Mouse (Mus musculus): ENCODE measurements around the gene Olfr150.
"Not testable (repeated sequence)": the region's sequence is repeated elsewhere in the genome, so short reads cannot be mapped to it uniquely, and the experiment has no call there.

Olfr150 gene

DNA sequence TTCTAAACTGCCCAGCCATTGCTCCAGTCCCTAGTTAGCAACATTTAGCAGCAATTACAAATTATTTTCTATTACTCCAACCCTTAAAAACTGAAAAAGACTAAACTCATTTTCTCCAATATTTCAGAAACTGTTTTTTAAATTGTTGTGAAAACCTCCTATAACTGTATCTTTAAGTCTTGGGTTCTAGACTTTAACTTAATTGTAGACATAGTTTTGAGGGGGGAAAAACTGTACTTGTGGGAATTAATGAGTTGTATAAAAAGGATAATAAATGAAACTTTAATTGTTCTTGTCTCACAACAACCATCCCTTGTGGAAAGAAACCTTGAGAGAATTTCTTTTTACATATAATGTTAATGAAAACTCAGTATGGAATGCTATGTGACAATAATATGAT lies at the start of gene Olfr150:
TSS of gene Olfr150 (plus strand) at position 301 of the 400 bp plus-strand sequence.
- CTCF ChIA-PET: no interaction called here

DNA sequence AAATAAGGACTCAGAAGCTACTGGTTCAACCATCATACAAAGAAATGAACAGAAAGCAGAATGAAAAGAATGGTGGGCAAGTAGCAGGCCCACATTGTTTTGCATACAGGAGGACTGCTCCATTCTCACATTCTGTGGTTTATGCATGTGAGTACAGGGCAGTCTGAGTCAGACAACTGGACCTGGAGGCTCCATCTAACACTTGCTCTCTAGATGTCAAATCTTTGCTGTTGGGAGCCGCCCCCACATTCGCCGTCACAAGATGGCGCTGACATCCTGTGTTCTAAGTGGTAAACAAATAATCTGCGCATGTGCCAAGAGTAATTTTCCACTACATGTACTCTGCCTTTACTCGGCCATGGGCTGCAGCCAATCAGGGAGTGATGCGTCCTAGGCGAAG lies 29.7 kb upstream of the Olfr150 start:
- CTCF ChIA-PET: not testable (repeated sequence)

DNA sequence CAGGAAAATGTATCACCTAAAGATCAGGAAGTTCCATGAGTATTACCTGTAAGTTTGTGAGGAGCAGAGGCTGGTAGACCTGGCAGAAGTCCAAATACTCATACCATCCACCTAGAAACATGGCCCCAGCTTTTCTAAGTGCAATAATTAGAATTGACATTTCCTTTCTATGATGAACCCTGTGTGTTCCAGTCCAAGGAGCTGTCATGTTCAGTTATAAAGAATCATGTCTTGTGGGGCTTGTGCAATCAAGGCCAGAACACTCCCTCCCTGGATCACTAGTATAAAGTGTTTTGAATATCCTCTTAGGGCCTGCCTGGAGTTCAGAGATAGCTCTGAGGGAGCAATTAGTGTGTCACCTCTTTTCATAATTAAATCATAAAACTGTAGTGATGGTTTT lies 23.8 kb upstream of the Olfr150 start, which contains the start of gene Olfr149:
TSS of gene Olfr149 (minus strand) at position 101 of the 400 bp plus-strand sequence.
- CTCF ChIA-PET: no interaction called here

DNA sequence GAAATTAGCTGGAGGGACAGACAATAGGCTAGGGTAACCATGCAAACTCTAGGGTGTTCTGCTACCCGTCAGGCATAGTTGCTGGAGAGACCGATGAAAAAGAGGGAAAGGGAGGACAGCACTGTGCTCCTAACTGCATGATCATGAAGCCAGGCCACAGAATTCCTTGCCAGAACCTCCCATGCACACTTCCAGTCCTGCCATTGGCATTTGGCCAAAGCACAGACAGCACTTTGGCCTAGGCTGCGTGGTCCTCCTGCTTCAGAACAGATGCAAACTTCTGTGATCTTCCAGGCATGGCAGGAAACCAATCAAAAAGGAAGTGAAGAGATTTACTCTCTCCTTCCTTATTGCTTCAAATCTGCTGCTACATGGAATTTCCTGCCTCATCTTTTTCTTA lies 21.8 kb upstream of the Olfr150 start:
- CTCF ChIA-PET: no interaction called here

DNA sequence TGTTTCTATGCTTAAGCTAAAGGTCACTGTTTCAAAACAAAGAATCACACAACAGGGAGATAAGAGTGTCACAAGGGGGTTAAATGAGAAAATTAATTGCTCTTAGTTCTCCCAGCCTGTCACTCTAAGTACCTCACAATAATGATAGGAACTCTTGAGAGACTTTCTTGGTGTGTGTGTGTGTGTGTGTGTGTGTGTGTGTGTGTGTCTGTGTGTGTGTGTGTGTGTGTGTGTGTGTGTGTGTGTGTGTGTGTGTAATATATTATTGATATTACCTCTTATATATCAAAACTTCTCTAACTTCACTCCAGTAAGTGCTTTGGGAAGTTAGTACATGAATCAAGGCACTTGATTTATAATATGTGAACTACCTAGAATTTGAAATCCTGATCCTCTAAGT lies 19.7 kb upstream of the Olfr150 start, which contains the start of gene Olfr965:
TSS of gene Olfr965 (plus strand) at position 301 of the 400 bp plus-strand sequence.
- CTCF ChIA-PET: no interaction called here

DNA sequence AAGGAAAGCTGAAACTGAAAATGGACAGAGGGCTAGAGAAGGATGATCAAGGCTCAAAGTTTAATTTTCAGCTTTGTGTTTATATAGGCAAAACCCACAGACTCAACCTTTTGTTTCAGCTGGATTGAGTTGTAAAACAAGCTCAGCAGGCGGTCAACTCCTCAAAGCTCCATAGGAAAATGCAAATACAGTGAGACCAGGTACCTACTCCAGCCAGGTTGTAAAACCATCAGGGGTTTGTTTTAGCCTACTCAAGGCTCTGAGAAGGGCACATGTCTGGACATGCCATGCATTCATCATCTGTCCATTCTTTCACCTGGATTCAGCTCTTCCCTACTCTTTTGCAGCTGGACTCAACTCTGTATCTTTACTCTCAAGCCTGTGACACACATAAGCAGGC lies 10.0 kb downstream of the Olfr150 start:
- CTCF ChIA-PET: interaction anchor here (0.5 kb wide), 1 partner anchor 49 kb away, joined by 3 read pairs; no protein-coding TSS in a partner anchor

DNA sequence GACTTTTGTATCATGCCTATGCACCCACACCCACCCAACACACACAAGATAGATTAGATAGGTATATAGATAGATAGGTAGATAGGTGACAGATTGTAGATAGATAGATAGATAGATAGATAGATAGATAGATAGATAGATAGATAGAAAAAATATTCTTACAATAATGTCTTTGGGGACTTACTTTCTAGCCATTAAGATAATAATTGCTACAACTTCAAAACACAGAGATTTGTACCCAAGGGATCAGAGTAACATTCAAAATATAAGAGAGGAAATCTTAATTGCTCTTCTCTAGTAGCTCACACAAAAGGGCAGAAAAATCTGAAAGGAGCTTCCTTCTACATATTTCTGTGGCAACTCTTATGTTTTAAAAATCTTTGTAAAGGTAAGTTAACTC lies 15.2 kb downstream of the Olfr150 start, which contains the start of gene Olfr967:
TSS of gene Olfr967 (plus strand) at position 301 of the 400 bp plus-strand sequence.
- CTCF ChIA-PET: no interaction called here

DNA sequence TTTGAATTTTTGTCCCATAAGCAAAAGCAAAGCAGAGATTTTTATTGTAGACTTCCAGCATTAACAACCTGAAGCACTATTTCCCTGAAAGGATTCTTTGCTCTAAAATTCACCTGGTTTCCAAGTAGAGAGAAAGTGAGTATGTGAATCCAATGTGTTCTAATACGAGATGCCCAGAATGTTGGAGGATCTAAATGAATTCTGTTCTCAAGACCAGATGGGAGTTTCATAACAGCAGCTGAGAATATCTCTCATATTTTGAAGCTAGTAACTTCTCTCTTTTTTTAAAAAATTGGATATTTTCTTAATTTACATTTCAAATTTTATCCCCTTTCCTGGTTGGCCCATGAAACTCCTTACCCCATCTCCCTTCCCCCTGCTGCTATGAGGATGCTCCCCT lies 15.7 kb downstream of the Olfr150 start:
- CTCF ChIA-PET: no interaction called here

DNA sequence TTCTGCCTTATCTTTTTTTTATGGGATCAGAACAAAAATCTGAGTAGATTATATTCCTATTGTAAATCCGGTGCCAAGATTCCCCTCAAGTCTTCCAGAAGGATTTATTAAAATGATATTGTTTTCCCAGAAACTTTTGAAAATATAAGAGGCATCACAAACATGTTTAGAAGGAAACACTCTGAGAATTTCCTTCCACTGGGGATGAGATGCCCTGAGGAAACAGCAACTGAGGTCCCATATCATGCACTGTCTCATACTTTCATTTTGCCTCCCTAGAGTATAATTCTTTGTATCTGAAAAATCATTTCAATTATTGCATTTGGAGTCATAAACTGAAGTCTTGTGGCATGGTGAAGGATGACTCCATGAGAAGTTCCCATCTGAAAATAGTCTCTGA lies 52.4 kb downstream of the Olfr150 start, which contains the start of gene Olfr968:
TSS of gene Olfr968 (minus strand) at position 101 of the 400 bp plus-strand sequence.
- CTCF ChIA-PET: no interaction called here
